ENCODE assay signal across 21 mouse cellular contexts in the genomic region with DNA sequence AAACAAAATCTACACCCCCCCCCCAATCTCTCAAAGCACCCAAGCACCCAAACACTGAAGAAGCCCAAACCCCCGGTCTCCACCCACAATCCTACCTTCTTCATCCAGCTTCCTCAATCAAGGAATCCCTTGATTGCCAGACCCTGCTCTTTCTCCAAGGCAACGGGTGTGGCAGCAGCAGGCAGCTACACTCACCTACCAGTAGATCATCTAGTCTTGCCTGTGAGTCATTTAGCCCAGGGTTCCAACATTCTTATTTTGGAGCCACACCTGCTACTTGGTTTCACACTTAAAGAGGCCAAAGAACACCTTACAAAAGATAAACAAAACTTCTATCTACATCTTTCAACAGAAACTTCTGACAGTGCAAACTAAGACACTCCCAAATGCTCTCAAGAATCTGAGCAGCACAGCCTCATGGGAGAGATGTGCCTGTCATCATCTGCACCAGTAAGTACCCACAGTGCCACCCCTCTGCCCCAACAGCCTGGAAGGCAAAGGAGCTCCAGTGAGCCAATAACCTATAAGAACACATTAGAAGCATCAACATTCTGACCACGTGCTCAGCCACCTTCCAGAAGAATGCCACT. TPM values are rescaled to one million over a fixed set of nuclear protein-coding genes. Genes with fewer than 3 reads are reported as not detected.
A peak's percentile ranks its signal among the peaks of the same experiment; 100 is the strongest.
DNase-seq lines count a peak whose midpoint lies in the region; ATAC-seq and TF ChIP-seq lines count a peak whose summit lies in the region.
"Had no signal": no experiment of that assay in that cellular context is flagged by ENCODE, and none has a peak within 500 bp of the region (broad histone marks: within the 10 kb centered on the region; RNA-seq: fewer than 3 reads in every experiment).

No protein-coding gene starts in this region.

- peak overlapping the region; percentile 35; the same call in 1 of the 2 replicates for H3K9ac ChIP-seq in liver, embryonic 12.5 days
- no peak overlapping the region for H3K9ac ChIP-seq in liver, postnatal 0 days (replicated peaks)
- no peak overlapping the region for H3K9ac ChIP-seq in intestine, embryonic 16.5 days (ENCODE audit: low read depth, low read length)
- no peak overlapping the region for H3K9ac ChIP-seq in stomach, embryonic 14.5 days (replicated peaks; ENCODE audit: low read depth, low read length)
- H3K9ac ChIP-seq: forebrain, embryonic 15.5 days; heart, embryonic 15.5 days; limb, embryonic 13.5 days; neural tube, embryonic 12.5 days had no signal

- TF ChIP-seq POLR2A in thymus, adult 2 months (IDR thresholded peaks at IDR 0.05; ENCODE audit: control insufficient read depth, extremely low read depth, insufficient read depth, low read length, poor library complexity): no peak

- H3K27me3 ChIP-seq in liver, embryonic 12.5 days (replicated peaks): no peaks in the 10 kb centered on the region
- H3K27me3 ChIP-seq in liver, postnatal 0 days (ENCODE audit: insufficient read depth, low read length): no peaks in the 10 kb centered on the region
- H3K27me3 ChIP-seq in intestine, embryonic 16.5 days (replicated peaks; ENCODE audit: control insufficient read depth, insufficient read depth, low read length): no peaks in the 10 kb centered on the region
- H3K27me3 ChIP-seq in stomach, embryonic 14.5 days (ENCODE audit: control insufficient read depth, insufficient read depth, low read length): no peaks in the 10 kb centered on the region
- H3K27me3 ChIP-seq in thymus, adult 2 months (ENCODE audit: control insufficient read depth, insufficient read depth, low read length): no peaks in the 10 kb centered on the region
- H3K27me3 ChIP-seq: forebrain, embryonic 15.5 days; limb, embryonic 13.5 days; neural tube, embryonic 12.5 days had no signal

- WGBS in liver, embryonic 12.5 days (ENCODE audit: insufficient replicate concordance): 73% methylated on average over 3 of the region's 3 CpGs
- WGBS in liver, postnatal 0 days (ENCODE audit: insufficient replicate concordance): 77% methylated on average over 3 of the region's 3 CpGs
- 64% methylated on average over 3 of the region's 3 CpGs for WGBS in intestine, embryonic 16.5 days
- 66% methylated on average over 3 of the region's 3 CpGs for WGBS in stomach, embryonic 14.5 days
- WGBS in thymus, adult 2 months: 82% methylated on average over 3 of the region's 3 CpGs

- no peak for TF ChIP-seq CTCF in liver, postnatal 0 days (IDR thresholded peaks at IDR 0.05; ENCODE audit: low read depth)
- no peak for TF ChIP-seq CTCF in thymus, adult 2 months (IDR thresholded peaks at IDR 0.05; ENCODE audit: borderline replicate concordance, control insufficient read depth, extremely low read depth, insufficient read depth, low read length, poor library complexity)

- H3K4me2 ChIP-seq in liver, embryonic 12.5 days: no peak overlapping the region
- H3K4me2 ChIP-seq in liver, postnatal 0 days (ENCODE audit: low read depth, low read length): no peak overlapping the region
- H3K4me2 ChIP-seq in intestine, embryonic 16.5 days (ENCODE audit: low read depth, low read length): no peak overlapping the region
- H3K4me2 ChIP-seq in stomach, embryonic 14.5 days (replicated peaks; ENCODE audit: low read depth, low read length): no peak overlapping the region
- H3K4me2 ChIP-seq: forebrain, embryonic 15.5 days; heart, embryonic 15.5 days; limb, embryonic 13.5 days; neural tube, embryonic 12.5 days had no signal

- no peak for ATAC-seq in liver, embryonic 12.5 days
- ATAC-seq in liver, postnatal 0 days: no peak
- ATAC-seq in intestine, embryonic 16.5 days: peak; percentile 73
- ATAC-seq in stomach, embryonic 14.5 days (ENCODE audit: insufficient number of reproducible peaks, insufficient read depth, low FRiP score, low read depth): peak; percentile 75
- ATAC-seq: forebrain, embryonic 15.5 days; hindbrain, embryonic 16.5 days had no signal

- H3K4me3 ChIP-seq in liver, embryonic 12.5 days: no peak overlapping the region
- no peak overlapping the region for H3K4me3 ChIP-seq in liver, postnatal 0 days (ENCODE audit: low read depth, low read length)
- no peak overlapping the region for H3K4me3 ChIP-seq in intestine, embryonic 16.5 days (ENCODE audit: low read length)
- H3K4me3 ChIP-seq in stomach, embryonic 14.5 days (ENCODE audit: low read depth, low read length): no peak overlapping the region
- H3K4me3 ChIP-seq in thymus, adult 2 months (ENCODE audit: control insufficient read depth, insufficient read depth, low read length): no peak overlapping the region
- H3K4me3 ChIP-seq: forebrain, embryonic 15.5 days; heart, embryonic 15.5 days; limb, embryonic 13.5 days; midbrain, embryonic 10.5 days; neural tube, embryonic 12.5 days had no signal

- peak overlapping the region; percentile 52 for H3K27ac ChIP-seq in liver, embryonic 12.5 days
- H3K27ac ChIP-seq in liver, postnatal 0 days (ENCODE audit: low read depth): no peak overlapping the region
- no peak overlapping the region for H3K27ac ChIP-seq in intestine, embryonic 16.5 days (ENCODE audit: low read length)
- H3K27ac ChIP-seq in stomach, embryonic 14.5 days (ENCODE audit: low read length): peak overlapping the region; percentile 6; the same call in 1 of the 2 replicates
- no peak overlapping the region for H3K27ac ChIP-seq in thymus, adult 2 months (ENCODE audit: control insufficient read depth, insufficient read depth, low read length)
- H3K27ac ChIP-seq: forebrain, embryonic 15.5 days; heart, embryonic 15.5 days; limb, embryonic 13.5 days; macrophage; midbrain, embryonic 10.5 days; neural tube, embryonic 12.5 days had no signal

- peaks cover 78% of the 10 kb centered on the region for H3K4me1 ChIP-seq in liver, embryonic 12.5 days
- H3K4me1 ChIP-seq in liver, postnatal 0 days (ENCODE audit: insufficient read depth): peaks cover 32% of the 10 kb centered on the region
- H3K4me1 ChIP-seq in intestine, embryonic 16.5 days (ENCODE audit: control insufficient read depth, insufficient read depth, low read length): peaks cover 20% of the 10 kb centered on the region
- peaks cover 6% of the 10 kb centered on the region for H3K4me1 ChIP-seq in stomach, embryonic 14.5 days (ENCODE audit: control insufficient read depth, insufficient read depth, low read length)
- peaks cover 22% of the 10 kb centered on the region for H3K4me1 ChIP-seq in thymus, adult 2 months (replicated peaks; ENCODE audit: control insufficient read depth, insufficient read depth, low read length)
- H3K4me1 ChIP-seq: midbrain, embryonic 10.5 days had no signal

- H3K9me3 ChIP-seq in liver, embryonic 12.5 days (replicated peaks): no peaks in the 10 kb centered on the region
- H3K9me3 ChIP-seq in liver, postnatal 0 days (ENCODE audit: low read length): no peaks in the 10 kb centered on the region
- H3K9me3 ChIP-seq in intestine, embryonic 16.5 days (ENCODE audit: control insufficient read depth, low read length): no peaks in the 10 kb centered on the region
- no peaks in the 10 kb centered on the region for H3K9me3 ChIP-seq in stomach, embryonic 14.5 days (ENCODE audit: control insufficient read depth, low read depth, low read length)
- H3K9me3 ChIP-seq: forebrain, embryonic 15.5 days; heart, embryonic 15.5 days; limb, embryonic 13.5 days; midbrain, embryonic 10.5 days; neural tube, embryonic 12.5 days had no signal

- DNase-seq in liver, postnatal 0 days: no peak
- DNase-seq in CD4-positive helper T cell, adult 2 months (ENCODE audit: low read depth, low spot score): peak; percentile 31
- no peak for DNase-seq in embryo, embryonic 10.5 days (ENCODE audit: low spot score)
- DNase-seq in thymus, adult 2 months: no peak
- DNase-seq: adrenal gland, adult 2 months; B cell, adult 2 months; gastrocnemius, postnatal 25 days; heart, postnatal 4 days; layer of hippocampus, adult 9-11 months; right cerebral cortex, adult 18-20 months had no signal

- TF ChIP-seq EP300 in liver, postnatal 0 days (IDR thresholded peaks at IDR 0.05; ENCODE audit: low read depth): no peak

- H3K36me3 ChIP-seq in liver, embryonic 12.5 days: peaks cover 96% of the 10 kb centered on the region
- peaks cover 77% of the 10 kb centered on the region for H3K36me3 ChIP-seq in liver, postnatal 0 days (replicated peaks; ENCODE audit: insufficient read depth, low read length)
- no peaks in the 10 kb centered on the region for H3K36me3 ChIP-seq in intestine, embryonic 16.5 days (ENCODE audit: control insufficient read depth, insufficient read depth, low read length)
- no peaks in the 10 kb centered on the region for H3K36me3 ChIP-seq in stomach, embryonic 14.5 days (ENCODE audit: control insufficient read depth, insufficient read depth, low read length)
- no peaks in the 10 kb centered on the region for H3K36me3 ChIP-seq in thymus, adult 2 months (ENCODE audit: control insufficient read depth, insufficient read depth, low read length)
- H3K36me3 ChIP-seq: forebrain, embryonic 15.5 days; heart, embryonic 15.5 days had no signal

RNA-seq across cellular contexts. Expression of a gene that starts 33.0 kb away (rescaled TPM):
- polyA plus RNA-seq in liver, embryonic 12.5 days (2016; fragmentation: Nextera tagmentation; extraction: Ambion mirVana): 37.7 and 37.8 TPM in 2 replicates
- polyA plus RNA-seq in liver, postnatal 0 days (2015; fragmentation: Nextera tagmentation; extraction: Ambion mirVana): 18.9 and 20.9 TPM in 2 replicates
- 7.1 and 8.2 TPM in 2 replicates for polyA plus RNA-seq in intestine, embryonic 16.5 days (2015; fragmentation: Nextera tagmentation; extraction: Ambion mirVana)
- 15.0 and 18.4 TPM in 2 replicates for polyA plus RNA-seq in stomach, embryonic 14.5 days (2014; fragmentation: Nextera tagmentation; extraction: Ambion mirVana)
- polyA plus RNA-seq in thymus, adult 2 months (2012; rRNA removed): 47.1 and 53.0 TPM in 2 replicates

RNA-seq across cellular contexts. Expression of a gene that starts 33.4 kb away (rescaled TPM):
- 0.12 and 0.19 TPM in 2 replicates for polyA plus RNA-seq in liver, embryonic 12.5 days (2016; fragmentation: Nextera tagmentation; extraction: Ambion mirVana)
- polyA plus RNA-seq in liver, postnatal 0 days (2015; fragmentation: Nextera tagmentation; extraction: Ambion mirVana): not detected in 2 replicates
- polyA plus RNA-seq in intestine, embryonic 16.5 days (2015; fragmentation: Nextera tagmentation; extraction: Ambion mirVana): not detected in 2 replicates
- polyA plus RNA-seq in stomach, embryonic 14.5 days (2014; fragmentation: Nextera tagmentation; extraction: Ambion mirVana): 0.30 TPM in 1 of 2 replicates, not detected in the other
- polyA plus RNA-seq in thymus, adult 2 months (2012; rRNA removed): 0.05 TPM in 2 replicates
- polyA plus RNA-seq: adrenal gland, adult 2 months; macrophage; urinary bladder, adult 2 months had no signal

RNA-seq across cellular contexts. Expression of a gene that starts 35.6 kb away (rescaled TPM):
- polyA plus RNA-seq in liver, embryonic 12.5 days (2016; fragmentation: Nextera tagmentation; extraction: Ambion mirVana): 4.5 and 5.1 TPM in 2 replicates
- polyA plus RNA-seq in liver, postnatal 0 days (2015; fragmentation: Nextera tagmentation; extraction: Ambion mirVana): 2.4 and 2.9 TPM in 2 replicates
- 8.7 and 10.9 TPM in 2 replicates for polyA plus RNA-seq in intestine, embryonic 16.5 days (2015; fragmentation: Nextera tagmentation; extraction: Ambion mirVana)
- polyA plus RNA-seq in stomach, embryonic 14.5 days (2014; fragmentation: Nextera tagmentation; extraction: Ambion mirVana): 14.4 and 14.5 TPM in 2 replicates
- polyA plus RNA-seq in thymus, adult 2 months (2012; rRNA removed): 7.3 and 8.5 TPM in 2 replicates

RNA-seq across cellular contexts. Expression of a gene that starts 59.0 kb away (rescaled TPM):
- polyA plus RNA-seq in liver, embryonic 12.5 days (2016; fragmentation: Nextera tagmentation; extraction: Ambion mirVana): 29.0 and 29.2 TPM in 2 replicates
- 8.9 and 9.0 TPM in 2 replicates for polyA plus RNA-seq in liver, postnatal 0 days (2015; fragmentation: Nextera tagmentation; extraction: Ambion mirVana)
- 25.5 and 28.9 TPM in 2 replicates for polyA plus RNA-seq in intestine, embryonic 16.5 days (2015; fragmentation: Nextera tagmentation; extraction: Ambion mirVana)
- 47.2 and 52.3 TPM in 2 replicates for polyA plus RNA-seq in stomach, embryonic 14.5 days (2014; fragmentation: Nextera tagmentation; extraction: Ambion mirVana)
- 53.2 TPM in 2 replicates for polyA plus RNA-seq in thymus, adult 2 months (2012; rRNA removed)

Comparison
In these comparisons a context has a peak if more than half of its experiments do, and no peak if none do; other contexts are left out.
1. H3K27ac ChIP-seq: peak in liver, embryonic 12.5 days (single experiment) and stomach, embryonic 14.5 days (single experiment); none in liver, postnatal 0 days (single experiment), intestine, embryonic 16.5 days (single experiment) and thymus, adult 2 months (single experiment).
2. ATAC-seq: peak in intestine, embryonic 16.5 days (single experiment) and stomach, embryonic 14.5 days (single experiment); none in liver, embryonic 12.5 days (single experiment) and liver, postnatal 0 days (single experiment).